Mouse (Mus musculus) adrenal gland, postnatal 10 days (tissue): Measurements from ENCODE around the gene Timm29. TPM values are rescaled to one million over a fixed set of nuclear protein-coding genes. Genes with fewer than 3 reads are reported as not detected.

Source experiments
- DNase-seq: peaks from one replicate; pipeline ENCODE4 v3.0.0; 2021; ENCODE audit warnings: mixed read lengths
- microRNA-seq: library from miRNA; unstranded; fragments of <30 nt; microRNA quantifications from one replicate; pipeline ENCODE4 v1.2.0, GENCODE M21; 2021
- total RNA-seq, 2 experiments: library from RNA; stranded (reverse); gene quantifications; 2 replicates each; pipeline ENCODE4 v1.2.3; 2021

Timm29 gene
- total RNA-seq, 2 experiments from 2014 or later, result 46.3 to 48.3 TPM

DNA sequence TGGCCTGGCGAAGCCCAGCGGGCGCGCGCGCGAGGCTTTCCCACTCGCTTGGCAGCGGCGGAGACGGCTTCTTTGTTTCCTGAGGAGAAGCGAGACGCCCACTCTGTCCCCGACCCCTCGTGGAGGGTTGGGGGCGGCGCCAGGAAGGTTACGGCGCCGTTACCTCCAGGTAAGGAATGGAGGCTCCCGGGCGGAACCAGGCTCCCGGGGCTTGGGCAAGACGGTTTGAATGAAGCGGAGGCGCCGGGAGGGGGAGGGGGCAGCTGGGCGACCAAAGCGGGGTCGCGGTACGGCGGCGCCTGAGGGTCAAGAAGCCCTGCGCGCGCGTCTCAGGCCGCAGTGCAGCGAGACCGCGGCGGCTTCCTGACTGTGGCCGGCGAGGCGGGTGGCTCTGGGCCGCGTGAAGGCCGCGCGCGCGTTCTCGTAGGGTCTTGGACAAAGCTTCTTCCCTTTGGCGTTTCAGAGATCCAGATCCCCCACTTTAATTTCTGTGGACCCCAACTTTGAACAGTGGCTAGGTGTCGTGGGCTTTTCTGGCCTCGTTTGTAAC, 23.8 kb downstream of the Timm29 start:
- DNase-seq, result peak; percentile 92

DNA sequence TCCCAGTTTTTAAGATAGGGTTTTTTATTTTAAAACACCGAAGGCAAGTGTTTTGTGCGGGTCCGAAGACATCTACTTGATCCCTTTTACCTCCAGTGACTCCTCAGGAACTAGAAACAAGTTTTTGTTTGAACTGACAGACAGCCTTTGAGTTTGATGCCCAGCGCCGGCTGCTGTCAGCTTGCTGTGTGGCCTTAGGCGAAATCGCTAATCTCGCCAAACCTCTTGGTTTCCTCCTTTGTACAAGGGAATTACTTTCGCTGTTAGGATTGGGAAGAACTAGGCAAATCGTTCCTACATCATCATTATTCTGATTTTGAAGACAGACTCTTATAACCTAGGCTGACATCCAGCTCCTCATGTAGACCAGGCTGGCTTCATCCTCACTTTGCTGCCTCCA, 24.5 kb downstream of the Timm29 start:
- no peak for DNase-seq

DNA sequence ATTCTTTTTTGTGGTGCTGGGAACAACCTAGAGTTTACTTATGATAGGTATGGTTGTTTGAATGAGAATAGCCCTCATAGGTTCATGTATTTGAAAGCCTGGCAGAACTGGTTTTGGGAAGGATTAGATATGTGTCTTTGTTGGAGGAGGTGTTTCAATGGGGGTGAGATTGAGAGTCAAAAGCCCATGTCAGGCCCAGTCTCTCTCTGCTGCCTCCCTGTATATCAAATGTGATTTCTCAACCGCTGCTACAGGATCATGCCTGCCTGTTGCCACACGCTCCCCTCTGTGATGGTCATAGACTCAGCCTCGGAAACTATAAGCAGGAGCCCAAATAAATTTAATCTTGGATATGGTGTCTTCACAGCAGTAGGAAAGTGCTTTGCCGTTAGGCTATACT, 27.7 kb downstream of the Timm29 start:
- no peak for DNase-seq

DNA sequence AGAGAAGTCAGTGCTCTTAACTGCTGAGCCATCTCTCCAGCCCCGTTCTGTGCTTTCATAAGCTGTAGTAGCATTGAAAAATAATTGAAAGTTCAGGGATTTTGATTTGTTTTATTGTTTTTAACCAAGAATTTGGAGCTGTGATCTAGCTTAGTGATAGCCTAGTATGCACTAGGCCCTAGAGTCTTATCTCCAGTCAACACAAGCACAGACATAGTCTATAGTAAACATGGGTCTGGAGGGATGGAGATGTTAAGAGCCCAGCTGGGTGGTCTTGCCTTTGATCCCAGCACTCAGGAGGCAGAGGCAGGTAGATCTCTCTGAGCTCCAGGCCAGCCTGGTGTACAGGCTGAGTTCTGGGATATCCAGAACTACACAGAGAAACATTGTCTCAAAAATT, 30.2 kb downstream of the Timm29 start:
- no peak for DNase-seq

DNA sequence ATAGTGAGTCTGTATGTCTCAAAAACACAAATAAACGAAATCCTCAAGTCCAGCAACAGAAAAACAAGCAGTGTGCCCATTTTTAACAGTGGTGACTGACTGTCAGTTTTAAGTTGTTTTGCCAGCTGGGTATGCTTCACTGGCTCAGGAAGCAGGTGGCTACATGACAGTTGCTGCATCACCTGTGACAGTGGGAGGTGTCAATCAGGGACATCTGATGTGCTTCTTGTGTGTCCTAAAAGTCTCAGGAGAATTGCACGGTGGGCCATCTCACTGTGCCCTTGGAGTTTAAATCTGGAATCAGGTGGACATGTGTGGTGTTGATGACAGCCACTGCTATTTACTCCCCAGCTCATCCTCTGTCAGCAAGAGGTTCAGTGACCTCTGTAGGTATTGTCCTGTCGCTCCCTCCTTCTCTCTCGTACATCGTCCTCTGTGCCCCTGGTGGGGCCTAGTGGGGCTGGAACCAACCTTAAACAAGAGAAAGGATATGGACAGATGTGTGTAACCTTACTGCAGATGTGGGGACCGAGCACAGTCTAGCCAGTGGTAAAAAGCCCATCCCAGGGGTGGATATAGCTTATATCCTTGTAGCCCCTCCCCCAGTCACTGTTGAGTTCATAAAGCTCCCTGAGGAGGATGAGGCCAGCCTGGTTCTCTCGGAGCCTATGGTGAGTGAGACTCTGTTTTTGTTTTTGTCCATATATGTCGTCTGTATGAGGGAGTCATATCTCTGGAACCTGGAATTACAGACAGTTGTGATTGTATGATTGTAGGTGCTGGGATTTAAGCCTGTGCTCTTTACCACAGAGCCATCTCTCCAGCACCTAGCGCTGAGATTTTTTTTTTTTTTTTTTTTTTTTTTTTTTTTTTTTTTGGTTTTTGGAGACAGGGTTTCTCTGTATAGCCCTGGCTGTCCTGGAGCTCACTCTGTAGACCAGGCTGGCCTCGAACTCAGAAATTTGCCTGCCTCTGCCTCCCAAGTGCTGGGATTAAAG, 33.1 kb downstream of the Timm29 start:
- DNase-seq, result no peak

DNA sequence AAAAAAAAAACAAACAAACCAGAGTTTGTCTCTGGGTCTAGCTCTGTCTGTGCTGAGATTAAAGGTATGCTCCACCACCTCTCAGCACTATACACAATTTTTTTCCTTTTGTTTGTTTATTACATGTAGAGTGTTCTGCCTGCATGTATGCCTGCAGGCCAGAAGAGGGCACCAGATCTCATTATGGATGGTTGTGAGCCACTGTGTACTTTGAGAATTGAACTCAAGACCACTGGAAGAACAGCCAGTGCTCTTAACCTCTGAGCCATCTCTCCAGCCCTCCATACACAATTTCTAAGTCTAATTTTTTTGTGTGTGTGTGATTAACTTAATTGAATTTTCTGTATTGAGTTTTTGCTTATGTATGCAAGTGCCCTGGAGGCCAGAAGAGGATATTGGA, 34.0 kb downstream of the Timm29 start:
- DNase-seq, result no peak

DNA sequence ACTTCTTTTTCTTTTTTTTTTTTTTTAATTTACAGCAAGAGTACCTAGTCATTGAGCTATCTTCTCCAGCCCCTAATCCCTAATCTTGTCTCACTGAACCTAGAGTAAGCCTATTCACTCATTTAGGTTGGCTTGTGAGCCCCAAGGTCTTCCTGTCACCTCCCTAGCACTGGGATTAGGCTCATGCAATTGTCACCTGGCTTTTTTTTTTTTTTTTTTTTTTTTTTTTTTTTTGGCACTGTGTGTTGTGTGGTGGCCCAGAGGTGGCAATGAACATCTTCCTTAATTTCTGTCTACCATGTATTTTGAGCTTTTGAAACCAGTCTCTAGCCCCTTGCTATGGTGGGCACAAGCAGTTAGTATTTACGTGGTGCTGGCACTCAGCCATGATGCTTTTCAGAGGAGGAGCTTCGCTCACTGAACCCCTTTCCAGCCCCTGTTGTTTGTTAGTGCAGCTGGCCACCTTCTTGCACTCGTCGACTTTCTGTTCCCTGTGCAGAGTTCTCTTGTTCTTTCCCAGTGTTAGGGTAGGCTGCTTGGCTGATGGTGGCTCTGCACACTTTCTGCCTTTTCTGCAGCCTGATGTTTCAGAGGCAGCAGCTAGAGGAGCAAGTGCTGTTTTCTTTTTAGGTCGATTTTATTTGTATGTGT, 34.7 kb downstream of the Timm29 start:
- DNase-seq, result no peak

DNA sequence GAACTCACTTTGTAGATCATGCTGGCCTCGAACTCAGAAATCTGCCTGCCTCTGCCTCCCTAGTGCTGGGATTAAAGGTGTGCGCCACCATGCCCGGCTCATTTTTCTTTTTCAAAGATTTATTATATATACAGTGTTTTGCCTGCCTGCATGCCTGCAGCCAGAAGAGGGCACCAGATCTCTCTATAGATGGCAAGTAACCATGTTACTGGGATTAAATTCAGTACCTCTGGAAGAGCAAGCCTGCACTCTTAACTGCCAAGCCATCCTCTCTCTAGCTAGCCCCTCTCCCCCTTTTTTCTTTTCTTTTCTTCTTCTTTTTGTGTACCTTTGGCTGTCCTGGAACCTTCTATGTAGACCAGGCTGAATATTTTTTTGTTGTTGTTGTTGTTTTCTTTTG, 38.2 kb downstream of the Timm29 start:
- peak; percentile 59 for DNase-seq

DNA sequence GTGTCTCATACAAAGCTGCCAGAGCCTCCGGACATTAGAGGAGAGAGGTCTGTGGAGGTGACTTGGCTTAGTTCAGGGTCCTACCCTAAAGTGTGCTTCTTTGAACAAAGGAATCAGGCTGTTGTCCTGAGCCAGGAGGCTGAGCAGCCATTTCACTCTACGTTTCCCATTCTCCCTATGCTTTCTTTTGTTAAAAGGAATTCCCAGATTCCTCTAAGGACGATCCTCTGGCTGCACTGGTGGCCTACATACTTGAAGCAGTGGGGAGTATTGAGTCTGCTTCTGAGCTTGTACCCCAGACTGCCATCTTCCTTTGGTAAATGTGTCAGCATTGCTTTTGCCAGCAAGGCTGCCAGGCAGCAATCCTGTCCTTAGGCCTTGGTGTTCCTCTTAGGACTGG, 40.6 kb downstream of the Timm29 start:
- no peak for DNase-seq

DNA sequence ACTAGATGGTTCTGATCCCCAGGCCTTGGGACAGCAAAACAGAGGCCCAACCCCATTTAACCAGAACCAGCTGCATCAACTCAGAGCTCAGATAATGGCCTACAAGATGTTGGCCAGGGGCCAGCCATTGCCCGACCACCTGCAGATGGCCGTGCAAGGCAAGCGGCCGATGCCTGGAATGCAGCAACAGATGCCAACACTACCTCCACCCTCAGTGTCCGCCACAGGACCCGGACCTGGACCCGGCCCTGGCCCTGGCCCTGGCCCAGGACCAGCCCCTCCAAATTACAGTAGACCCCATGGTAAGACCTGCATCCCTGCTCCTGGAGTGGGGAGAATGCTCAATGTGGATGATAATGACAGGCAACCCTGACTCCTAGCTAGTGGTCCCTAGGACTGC, 43.1 kb downstream of the Timm29 start:
- DNase-seq, result no peak

DNA sequence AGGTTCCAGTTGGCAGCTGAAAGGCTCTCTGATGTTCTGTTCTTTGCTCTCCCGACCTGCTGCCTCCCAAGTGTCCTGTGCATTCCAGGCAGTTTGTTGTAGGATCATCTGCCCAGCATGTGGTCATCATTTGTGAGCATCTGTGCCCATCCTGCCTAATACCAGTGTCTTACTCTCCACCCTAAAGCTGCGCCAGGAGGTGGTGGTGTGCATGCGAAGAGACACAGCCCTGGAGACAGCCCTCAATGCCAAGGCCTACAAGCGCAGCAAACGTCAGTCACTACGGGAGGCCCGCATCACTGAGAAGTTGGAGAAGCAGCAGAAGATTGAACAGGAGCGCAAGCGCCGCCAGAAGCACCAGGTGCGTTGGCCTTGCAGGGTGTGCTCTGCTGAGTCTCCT, 46.5 kb downstream of the Timm29 start:
- DNase-seq, result no peak

Small RNA genes lying within 50 kb of the gene (microRNA-seq; reads per million reads assigned to microRNA genes)
- gene Mir1946b, result not detected

Other genes starting within 250 kb of the Timm29 start
- gene Ilf3, start 224.9 kb upstream of the Timm29 start, total RNA-seq, result 10 to 100 TPM; 54.4 to 67.4 TPM
- gene Qtrt1, start 180.9 kb upstream of the Timm29 start, total RNA-seq, result 10 to 100 TPM; 14.8 to 21.1 TPM
- 10 to 100 TPM; 79.1 to 94.7 TPM for gene Dnm2, start 167.8 kb upstream of the Timm29 start, total RNA-seq
- 10 to 100 TPM; 30.3 to 30.4 TPM for gene Tmed1, start 82.5 kb upstream of the Timm29 start, total RNA-seq
- 1 to 10 TPM; 4.2 to 4.7 TPM for gene AB124611, start 66.5 kb upstream of the Timm29 start, total RNA-seq
- 10 to 100 TPM; 45.1 to 65.4 TPM for gene Carm1, start 45.8 kb upstream of the Timm29 start, total RNA-seq
- 10 to 100 TPM; 22.9 to 25.1 TPM for gene Yipf2, start 106 bp downstream of the Timm29 start, total RNA-seq
- 10 to 100 TPM; 58.7 to 64.8 TPM for gene Smarca4, start 23.4 kb downstream of the Timm29 start, total RNA-seq
- gene Ldlr, start 130.8 kb downstream of the Timm29 start, total RNA-seq, result 10 to 100 TPM; 21.6 to 41.6 TPM
- 10 to 100 TPM; 12.6 to 14.3 TPM for gene Spc24, start 167.6 kb downstream of the Timm29 start, total RNA-seq
- gene Kank2, start 206.0 kb downstream of the Timm29 start, total RNA-seq, result 10 to 100 TPM; 33.1 to 37.2 TPM
- gene Angptl8, start 242.8 kb downstream of the Timm29 start, total RNA-seq, result 10 to 100 TPM in 1 of 2 experiments, 1 to 10 TPM in 1; 7.6 to 17.9 TPM